Mouse (Mus musculus): ENCODE measurements around the gene Trp53rkb. TPM values are rescaled to one million over a fixed set of nuclear protein-coding genes. Genes with fewer than 3 reads are reported as not detected.

The Trp53rkb gene
- polyA plus RNA-seq, 2 experiments = 7.7 to 10.8 TPM

- 72% methylated on average over 5 of the region's 5 CpGs for WGBS
- ATAC-seq (ENCODE audit: low FRiP score, low read depth) (no peak), DNase-seq (ENCODE audit: low spot score) (no peak)
These were observed 38.0 kb downstream of the Trp53rkb start for GRCm38 (mm10) chr2:166830350-166830749.

GRCm38 (mm10) chr2:166834091-166834490 lies 41.8 kb downstream of the Trp53rkb start:
- DNase-seq (ENCODE audit: low spot score) (no peak), ATAC-seq (ENCODE audit: low FRiP score, low read depth) (no peak)
- Histone ChIP-seq H3K4me3 (replicated peaks; ENCODE audit: low read length) (no peak overlapping the region), H3K9me3 (ENCODE audit: control insufficient read depth, low read length) (no peaks in the 10 kb centered on the region), H3K4me2 (replicated peaks; ENCODE audit: low read depth, low read length, severe bottlenecking) (no peak overlapping the region), H3K9ac (ENCODE audit: low read depth, low read length, severe bottlenecking) (no peak overlapping the region), H3K27me3 (ENCODE audit: control insufficient read depth, insufficient read depth, low read length) (no peaks in the 10 kb centered on the region), H3K36me3 (ENCODE audit: control insufficient read depth, insufficient read depth, low read length) (peaks cover 38% of the 10 kb centered on the region), H3K4me1 (ENCODE audit: control insufficient read depth, insufficient read depth, low read length) (no peaks in the 10 kb centered on the region), H3K27ac (replicated peaks; ENCODE audit: low read depth, low read length) (no peak overlapping the region)
- TF ChIP-seq POLR2A (IDR thresholded peaks at IDR 0.05; ENCODE audit: borderline replicate concordance, extremely low read depth, insufficient read depth, insufficient read length) = no peak
- WGBS = 82% methylated on average over 2 of the region's 2 CpGs

More at GRCm38 (mm10) chr2:166830350-166830749, 38.0 kb downstream of the Trp53rkb start:
- H3K27me3 ChIP-seq (ENCODE audit: control insufficient read depth, insufficient read depth, low read length) = no peaks in the 10 kb centered on the region
- H3K9me3 ChIP-seq (ENCODE audit: control insufficient read depth, low read length) = no peaks in the 10 kb centered on the region
- H3K9ac ChIP-seq (ENCODE audit: low read depth, low read length, severe bottlenecking) = no peak overlapping the region
- no peak overlapping the region for H3K4me3 ChIP-seq (replicated peaks; ENCODE audit: low read length)
- no peak overlapping the region for H3K4me2 ChIP-seq (replicated peaks; ENCODE audit: low read depth, low read length, severe bottlenecking)
- no peaks in the 10 kb centered on the region for H3K4me1 ChIP-seq (ENCODE audit: control insufficient read depth, insufficient read depth, low read length)
- H3K36me3 ChIP-seq (ENCODE audit: control insufficient read depth, insufficient read depth, low read length) = peaks cover 12% of the 10 kb centered on the region
- no peak for TF ChIP-seq POLR2A (IDR thresholded peaks at IDR 0.05; ENCODE audit: borderline replicate concordance, extremely low read depth, insufficient read depth, insufficient read length)
- H3K27ac ChIP-seq (replicated peaks; ENCODE audit: low read depth, low read length) = no peak overlapping the region

GRCm38 (mm10) chr2:166834796-166835195 lies 42.5 kb downstream of the Trp53rkb start:
- 93% methylated on average over 4 of the region's 4 CpGs for WGBS
- Histone ChIP-seq H3K9ac (ENCODE audit: low read depth, low read length, severe bottlenecking) (no peak overlapping the region), H3K27me3 (ENCODE audit: control insufficient read depth, insufficient read depth, low read length) (no peaks in the 10 kb centered on the region), H3K4me1 (ENCODE audit: control insufficient read depth, insufficient read depth, low read length) (no peaks in the 10 kb centered on the region), H3K9me3 (ENCODE audit: control insufficient read depth, low read length) (no peaks in the 10 kb centered on the region), H3K4me3 (replicated peaks; ENCODE audit: low read length) (no peak overlapping the region), H3K27ac (replicated peaks; ENCODE audit: low read depth, low read length) (no peak overlapping the region), H3K36me3 (ENCODE audit: control insufficient read depth, insufficient read depth, low read length) (peaks cover 38% of the 10 kb centered on the region), H3K4me2 (replicated peaks; ENCODE audit: low read depth, low read length, severe bottlenecking) (no peak overlapping the region)
- TF ChIP-seq POLR2A (IDR thresholded peaks at IDR 0.05; ENCODE audit: borderline replicate concordance, extremely low read depth, insufficient read depth, insufficient read length) = no peak
- DNase-seq (ENCODE audit: low spot score) (no peak), ATAC-seq (ENCODE audit: low FRiP score, low read depth) (no peak)

GRCm38 (mm10) chr2:166835581-166835980 lies 43.2 kb downstream of the Trp53rkb start:
- Histone ChIP-seq H3K4me1 (ENCODE audit: control insufficient read depth, insufficient read depth, low read length) (no peaks in the 10 kb centered on the region), H3K9me3 (ENCODE audit: control insufficient read depth, low read length) (no peaks in the 10 kb centered on the region), H3K4me3 (replicated peaks; ENCODE audit: low read length) (no peak overlapping the region), H3K27me3 (ENCODE audit: control insufficient read depth, insufficient read depth, low read length) (no peaks in the 10 kb centered on the region), H3K27ac (replicated peaks; ENCODE audit: low read depth, low read length) (no peak overlapping the region), H3K9ac (ENCODE audit: low read depth, low read length, severe bottlenecking) (no peak overlapping the region), H3K4me2 (replicated peaks; ENCODE audit: low read depth, low read length, severe bottlenecking) (no peak overlapping the region), H3K36me3 (ENCODE audit: control insufficient read depth, insufficient read depth, low read length) (peaks cover 41% of the 10 kb centered on the region)
- TF ChIP-seq POLR2A (IDR thresholded peaks at IDR 0.05; ENCODE audit: borderline replicate concordance, extremely low read depth, insufficient read depth, insufficient read length) = no peak
- DNase-seq (ENCODE audit: low spot score) (no peak), ATAC-seq (ENCODE audit: low FRiP score, low read depth) (no peak)
- 72% methylated on average over 5 of the region's 5 CpGs for WGBS

GRCm38 (mm10) chr2:166841813-166842212 lies 49.5 kb downstream of the Trp53rkb start:
- H3K9me3 ChIP-seq (ENCODE audit: control insufficient read depth, low read length) = no peaks in the 10 kb centered on the region
- 83% methylated on average over 4 of the region's 4 CpGs for WGBS
- DNase-seq (ENCODE audit: low spot score) (no peak), ATAC-seq (ENCODE audit: low FRiP score, low read depth) (no peak)
- no peaks in the 10 kb centered on the region for H3K27me3 ChIP-seq (ENCODE audit: control insufficient read depth, insufficient read depth, low read length)
- no peak overlapping the region for H3K4me3 ChIP-seq (replicated peaks; ENCODE audit: low read length)
- no peak overlapping the region for H3K4me2 ChIP-seq (replicated peaks; ENCODE audit: low read depth, low read length, severe bottlenecking)
- TF ChIP-seq POLR2A (IDR thresholded peaks at IDR 0.05; ENCODE audit: borderline replicate concordance, extremely low read depth, insufficient read depth, insufficient read length) = no peak
- no peak overlapping the region for H3K9ac ChIP-seq (ENCODE audit: low read depth, low read length, severe bottlenecking)
- no peaks in the 10 kb centered on the region for H3K4me1 ChIP-seq (ENCODE audit: control insufficient read depth, insufficient read depth, low read length)
- H3K27ac ChIP-seq (replicated peaks; ENCODE audit: low read depth, low read length) = no peak overlapping the region
- H3K36me3 ChIP-seq (ENCODE audit: control insufficient read depth, insufficient read depth, low read length) = peaks cover 47% of the 10 kb centered on the region

Other genes with a start within 250 kb of the Trp53rkb start
- 27.9 and 38.5 TPM in 2 replicates for gene Prex1, start 78.7 kb upstream of the Trp53rkb start, polyA plus RNA-seq (2012; rRNA removed)
- gene Prex1, start 78.7 kb upstream of the Trp53rkb start, polyA plus RNA-seq (2014; fragmentation: Nextera tagmentation; extraction: Ambion mirVana) = 20.1 and 21.1 TPM in 2 replicates
- gene Arfgef2, start 13.1 kb downstream of the Trp53rkb start, polyA plus RNA-seq (2012; rRNA removed) = 10.5 and 11.3 TPM in 2 replicates
- gene Arfgef2, start 13.1 kb downstream of the Trp53rkb start, polyA plus RNA-seq (2014; fragmentation: Nextera tagmentation; extraction: Ambion mirVana) = 6.1 and 6.9 TPM in 2 replicates
- 66.4 and 69.8 TPM in 2 replicates for gene Cse1l, start 113.5 kb downstream of the Trp53rkb start, polyA plus RNA-seq (2012; rRNA removed)
- gene Cse1l, start 113.5 kb downstream of the Trp53rkb start, polyA plus RNA-seq (2014; fragmentation: Nextera tagmentation; extraction: Ambion mirVana) = 108 and 114 TPM in 2 replicates
- 64.0 and 71.4 TPM in 2 replicates for gene Stau1, start 203.8 kb downstream of the Trp53rkb start, polyA plus RNA-seq (2012; rRNA removed)
- gene Stau1, start 203.8 kb downstream of the Trp53rkb start, polyA plus RNA-seq (2014; fragmentation: Nextera tagmentation; extraction: Ambion mirVana) = 88.8 and 96.5 TPM in 2 replicates
- gene Ddx27, start 222.7 kb downstream of the Trp53rkb start, polyA plus RNA-seq (2012; rRNA removed) = 45.2 and 50.2 TPM in 2 replicates
- 36.5 and 39.2 TPM in 2 replicates for gene Ddx27, start 222.7 kb downstream of the Trp53rkb start, polyA plus RNA-seq (2014; fragmentation: Nextera tagmentation; extraction: Ambion mirVana)

All from limb, embryonic 14.5 days (tissue).